Mouse (Mus musculus) kidney, embryonic 15.5 days (tissue): ENCODE measurements around the gene Oxnad1. TPM values are rescaled to one million over a fixed set of nuclear protein-coding genes. Genes with fewer than 3 reads are reported as not detected.
"Not testable (repeated sequence)": the region's sequence is repeated elsewhere in the genome, so short reads cannot be mapped to it uniquely, and the experiment has no call there.

Experiments
- ATAC-seq: fragments of 200-750 bp; cut with Nextera tagmentation; replicated peaks from 2 replicates; pipeline ENCODE4 v1.8.0; 2017; ENCODE audit warnings: moderate TSS enrichment; ENCODE audit not compliant: low FRiP score
- H3K27ac ChIP-seq: fragments of 300-500 bp; sonication (generic); 2 replicates; pipeline ENCODE4 v1.5.1; 2015; ENCODE audit warnings: mild to moderate bottlenecking, inconsistent platforms
- H3K27me3 ChIP-seq: fragments of 300-500 bp; sonication (generic); 2 replicates; pipeline ENCODE4 v1.6.1; 2015; ENCODE audit warnings: inconsistent platforms
- H3K36me3 ChIP-seq: fragments of 300-500 bp; sonication (generic); 2 replicates; pipeline ENCODE4 v1.6.1; 2015; ENCODE audit warnings: inconsistent platforms
- H3K4me1 ChIP-seq: fragments of 300-500 bp; sonication (generic); 2 replicates; pipeline ENCODE4 v1.6.1; 2015; ENCODE audit warnings: inconsistent platforms
- H3K4me2 ChIP-seq: fragments of 300-500 bp; sonication (generic); 2 replicates; pipeline ENCODE4 v1.6.1; 2015; ENCODE audit warnings: moderate library complexity, mild to moderate bottlenecking, inconsistent platforms
- H3K4me3 ChIP-seq: fragments of 300-500 bp; sonication (generic); replicated peaks from 2 replicates; pipeline ENCODE4 v1.5.1; 2015; ENCODE audit warnings: mild to moderate bottlenecking, inconsistent platforms
- H3K9ac ChIP-seq: fragments of 300-500 bp; sonication (generic); 2 replicates; pipeline ENCODE4 v1.6.1; 2015; ENCODE audit warnings: mild to moderate bottlenecking, inconsistent platforms
- H3K9me3 ChIP-seq: fragments of 300-500 bp; sonication (generic); replicated peaks from 2 replicates; pipeline ENCODE4 v1.6.1; 2016; ENCODE audit warnings: inconsistent platforms
- WGBS: fragments of 180-500 bp; shearing (Covaris S2); methylation state at CpG from one replicate; pipeline ENCODE4 v1.1.7; 2015; ENCODE audit warnings: mixed read lengths; 5-methylcytosine and 5-hydroxymethylcytosine counted together
- polyA plus RNA-seq: library from polyadenylated mRNA; unstranded; fragments of >200 nt; fragmentation: Nextera tagmentation; extraction: Ambion mirVana; gene quantifications from 2 replicates; pipeline ENCODE4 v1.2.1, GENCODE M21; 2015

The Oxnad1 gene
- polyA plus RNA-seq, 1 experiment from 2014 or later, result 38.7 TPM

DNA sequence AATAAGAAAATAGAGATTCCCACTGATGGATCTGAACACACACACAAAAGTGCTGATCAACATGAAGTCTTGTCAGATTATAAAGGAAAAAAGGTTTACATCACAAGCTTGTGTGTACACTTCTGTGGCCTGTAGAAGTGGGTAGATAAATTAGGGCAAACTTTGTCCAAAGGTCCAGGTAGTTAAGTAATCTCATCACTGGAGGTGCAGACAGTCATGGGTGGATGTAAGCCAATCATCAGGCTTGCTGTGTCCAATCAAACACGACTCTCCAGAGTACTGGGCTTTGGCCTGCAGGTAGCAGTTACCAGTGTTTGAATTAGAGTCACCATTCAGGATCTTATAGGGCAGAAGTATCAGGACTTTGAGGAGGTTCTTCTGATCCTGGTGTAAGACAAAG is 7.8 kb downstream of the Oxnad1 start:
- H3K4me2 ChIP-seq, result no peak overlapping the region
- H3K27me3 ChIP-seq, result no peaks in the 10 kb centered on the region
- no peak overlapping the region for H3K9ac ChIP-seq
- H3K4me1 ChIP-seq, result peaks cover 30% of the 10 kb centered on the region
- no peaks in the 10 kb centered on the region for H3K9me3 ChIP-seq
- no peak for ATAC-seq
- H3K27ac ChIP-seq, result no peak overlapping the region
- H3K4me3 ChIP-seq, result no peak overlapping the region
- H3K36me3 ChIP-seq, result peaks cover 55% of the 10 kb centered on the region
- 67% methylated on average over 1 of the region's 1 CpGs for WGBS

DNA sequence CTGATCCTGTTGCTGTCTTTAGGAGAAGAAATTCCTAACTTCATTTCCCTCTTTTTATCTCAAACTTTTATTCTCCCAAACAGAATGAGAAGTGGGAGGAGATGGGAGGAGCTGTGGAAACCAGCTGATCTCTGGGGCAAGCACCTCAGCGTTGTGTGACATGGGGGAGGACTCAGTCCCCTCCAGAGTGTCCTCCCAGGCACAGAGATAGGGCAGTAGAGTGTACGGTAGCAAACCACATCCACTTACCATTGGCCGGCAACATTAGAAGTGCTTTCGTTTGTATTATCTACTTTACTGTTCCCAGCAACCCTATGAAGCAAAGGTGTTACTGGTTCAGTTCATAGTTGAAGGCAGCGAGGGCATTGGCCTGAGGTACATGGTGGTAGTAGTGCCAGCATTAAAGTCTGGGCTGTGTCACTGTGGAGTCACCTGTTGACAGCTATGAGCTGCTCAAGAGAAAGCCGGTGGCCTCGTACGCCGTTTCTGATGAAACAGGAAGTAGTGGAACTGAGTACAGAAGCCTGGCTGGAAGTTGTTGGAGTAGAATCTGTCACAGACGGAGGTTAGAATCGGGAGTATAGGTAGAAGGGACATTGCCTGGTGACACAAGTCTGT is 8.4 kb downstream of the Oxnad1 start:
- H3K36me3 ChIP-seq, result peaks cover 61% of the 10 kb centered on the region
- no peak overlapping the region for H3K4me3 ChIP-seq
- 78% methylated on average over 11 of the region's 11 CpGs for WGBS
- no peak overlapping the region for H3K4me2 ChIP-seq
- no peak overlapping the region for H3K27ac ChIP-seq
- no peaks in the 10 kb centered on the region for H3K27me3 ChIP-seq
- no peaks in the 10 kb centered on the region for H3K9me3 ChIP-seq
- ATAC-seq, result no peak
- peaks cover 30% of the 10 kb centered on the region for H3K4me1 ChIP-seq
- H3K9ac ChIP-seq, result no peak overlapping the region

DNA sequence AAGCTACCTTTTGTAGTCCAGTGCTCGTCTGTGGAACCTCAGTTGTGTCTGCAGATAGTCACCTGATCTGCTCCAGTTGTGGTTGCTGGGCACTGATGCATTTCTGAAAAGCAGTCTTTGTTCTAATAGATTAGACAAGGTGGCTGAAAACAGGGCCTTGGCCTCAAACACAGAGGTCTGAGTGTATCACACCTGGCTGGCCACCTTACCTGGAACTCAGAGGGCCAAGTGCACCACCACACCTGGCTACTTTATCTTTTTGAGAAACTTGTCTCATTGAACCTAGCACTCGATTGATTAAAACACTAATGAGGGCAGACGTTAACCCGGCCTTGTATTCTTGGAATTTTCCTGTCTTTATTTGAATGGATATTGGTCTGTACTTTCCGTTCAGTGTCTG is 10.5 kb downstream of the Oxnad1 start:
- ATAC-seq, result no peak
- H3K4me2 ChIP-seq, result no peak overlapping the region
- peak overlapping the region; percentile 75 for H3K27ac ChIP-seq

DNA sequence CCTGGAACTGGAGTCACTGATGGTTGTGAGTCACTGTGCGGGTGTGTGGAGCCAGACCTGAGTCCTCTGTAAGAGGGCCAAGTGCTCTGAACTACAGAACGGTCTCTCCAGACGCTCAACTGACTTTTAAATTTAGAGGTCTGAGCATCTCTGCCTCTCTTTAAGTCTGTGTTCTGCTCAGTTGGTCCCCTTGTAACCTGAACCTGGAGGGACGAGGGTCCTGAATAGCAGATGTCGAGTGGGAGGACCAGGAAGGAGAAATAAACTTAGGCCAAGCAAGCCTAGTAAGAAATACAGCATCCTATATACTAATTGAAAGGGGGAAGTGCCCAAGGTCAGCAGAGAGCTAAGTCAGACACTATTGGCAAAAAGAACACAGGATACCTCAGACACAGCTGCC is 11.6 kb downstream of the Oxnad1 start:
- peak overlapping the region; percentile 57 for H3K27ac ChIP-seq
- H3K4me1 ChIP-seq, result peaks cover 11% of the 10 kb centered on the region
- H3K9me3 ChIP-seq, result no peaks in the 10 kb centered on the region
- H3K4me2 ChIP-seq, result no peak overlapping the region
- peaks cover 83% of the 10 kb centered on the region for H3K36me3 ChIP-seq
- ATAC-seq, result peak; percentile 67
- no peaks in the 10 kb centered on the region for H3K27me3 ChIP-seq
- H3K9ac ChIP-seq, result no peak overlapping the region
- WGBS, result 34% methylated on average over 5 of the region's 5 CpGs
- H3K4me3 ChIP-seq, result no peak overlapping the region

More for the DNA sequence above, 10.5 kb downstream of the Oxnad1 start:
- H3K9ac ChIP-seq, result no peak overlapping the region
- H3K4me3 ChIP-seq, result no peak overlapping the region
- H3K27me3 ChIP-seq, result no peaks in the 10 kb centered on the region
- peaks cover 78% of the 10 kb centered on the region for H3K36me3 ChIP-seq
- no peaks in the 10 kb centered on the region for H3K9me3 ChIP-seq
- peaks cover 22% of the 10 kb centered on the region for H3K4me1 ChIP-seq
- 56% methylated on average over 5 of the region's 5 CpGs for WGBS

DNA sequence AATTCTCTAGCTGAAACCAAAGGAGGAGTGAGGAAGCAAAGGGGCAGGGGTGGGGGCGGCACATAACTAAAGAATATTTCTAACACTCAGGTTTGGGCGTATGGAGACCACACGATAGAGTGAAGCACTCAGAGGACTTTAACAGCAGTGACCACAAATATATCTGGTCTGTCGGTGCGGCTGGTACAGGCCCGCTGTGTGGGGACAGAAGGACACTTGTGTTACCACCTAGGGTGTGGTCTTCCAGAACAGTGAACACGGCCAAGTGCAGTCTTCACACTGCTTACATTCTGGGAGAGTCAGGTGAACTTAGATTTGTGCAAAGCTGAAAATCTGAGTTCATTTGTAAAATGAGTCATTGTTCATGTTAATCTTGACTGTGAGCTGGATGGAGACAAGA is 12.5 kb downstream of the Oxnad1 start:
- Histone ChIP-seq H3K36me3 (peaks cover 84% of the 10 kb centered on the region), H3K27me3 (no peaks in the 10 kb centered on the region), H3K4me2 (no peak overlapping the region), H3K4me3 (no peak overlapping the region), H3K27ac (peak overlapping the region; percentile 52; the same call in 1 of the 2 replicates), H3K9me3 (no peaks in the 10 kb centered on the region), H3K9ac (no peak overlapping the region), H3K4me1 (peaks cover 7% of the 10 kb centered on the region; the same call in 1 of the 2 replicates)
- WGBS, result 77% methylated on average over 7 of the region's 7 CpGs
- ATAC-seq, result no peak

DNA sequence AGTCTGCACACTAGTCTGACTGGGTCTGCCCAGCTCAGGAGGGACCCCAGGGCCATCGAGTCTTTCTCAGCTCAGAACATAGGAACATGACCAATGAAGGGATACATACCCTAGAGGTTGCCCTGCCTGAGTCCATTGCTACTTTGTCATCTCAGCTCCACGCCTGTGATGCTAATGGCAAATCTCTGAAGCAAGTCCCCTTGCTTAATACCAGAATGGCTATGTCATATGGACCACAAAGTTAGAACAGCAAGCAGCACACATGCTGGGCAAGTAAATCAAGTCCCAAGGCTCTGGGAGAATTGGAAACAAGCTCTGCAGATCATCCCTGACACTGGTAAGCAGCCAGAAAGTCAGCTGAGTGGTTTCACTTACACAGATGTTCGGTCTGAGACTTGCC is 13.8 kb downstream of the Oxnad1 start:
- Histone ChIP-seq H3K36me3 (peaks cover 83% of the 10 kb centered on the region), H3K9me3 (no peaks in the 10 kb centered on the region), H3K27me3 (no peaks in the 10 kb centered on the region), H3K4me3 (no peak overlapping the region), H3K4me2 (no peak overlapping the region), H3K27ac (no peak overlapping the region), H3K4me1 (peaks cover 7% of the 10 kb centered on the region; the same call in 1 of the 2 replicates), H3K9ac (no peak overlapping the region)
- 81% methylated on average over 3 of the region's 3 CpGs for WGBS
- ATAC-seq, result no peak

DNA sequence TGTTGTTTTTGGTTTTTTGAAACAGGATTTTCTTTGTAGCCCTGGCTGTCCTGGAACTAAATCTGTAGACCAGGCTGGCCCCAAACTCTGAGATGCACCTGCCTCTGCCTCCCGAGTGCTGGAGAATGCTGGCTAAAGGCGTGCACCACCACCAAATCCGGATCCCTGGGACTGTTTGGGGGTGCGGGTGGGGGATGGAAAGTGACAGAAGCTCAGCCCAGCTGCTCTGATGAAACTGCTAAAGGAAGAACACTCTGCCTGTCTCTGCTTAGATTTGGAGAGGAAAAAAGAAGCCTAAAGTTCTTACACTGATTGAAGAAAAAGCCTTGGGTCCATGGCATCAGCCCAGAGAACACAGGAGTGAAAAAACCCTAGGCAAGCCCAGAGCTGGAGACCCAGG is 18.4 kb downstream of the Oxnad1 start:
- Histone ChIP-seq H3K4me3 (no peak overlapping the region), H3K9me3 (no peaks in the 10 kb centered on the region), H3K4me2 (no peak overlapping the region), H3K27ac (no peak overlapping the region), H3K27me3 (no peaks in the 10 kb centered on the region), H3K9ac (no peak overlapping the region), H3K36me3 (peaks cover 48% of the 10 kb centered on the region), H3K4me1 (peaks cover 3% of the 10 kb centered on the region; the same call in 1 of the 2 replicates)
- WGBS, result 84% methylated on average over 4 of the region's 4 CpGs
- no peak for ATAC-seq

DNA sequence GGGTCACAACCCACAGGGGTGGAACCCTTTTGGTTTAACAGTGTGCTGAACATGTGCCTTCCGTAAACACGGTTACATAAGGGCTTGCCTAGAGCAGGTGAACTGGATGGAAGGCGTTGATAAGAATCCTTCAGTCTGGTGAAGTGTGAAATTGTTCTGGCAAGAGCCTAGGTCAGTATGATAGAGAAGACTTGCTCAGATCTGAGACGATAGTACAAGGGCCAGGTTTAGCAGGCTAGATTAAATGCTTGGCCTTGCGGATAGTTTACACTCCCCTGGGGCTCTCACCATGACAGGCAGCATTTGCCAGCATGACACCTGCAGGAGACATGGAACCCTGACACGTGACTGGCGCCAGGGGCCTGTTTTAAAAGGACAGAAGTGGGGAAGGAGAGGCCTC is 20.5 kb downstream of the Oxnad1 start:
- Histone ChIP-seq H3K9me3 (no peaks in the 10 kb centered on the region), H3K4me2 (no peak overlapping the region), H3K4me1 (peaks cover 3% of the 10 kb centered on the region; the same call in 1 of the 2 replicates), H3K4me3 (no peak overlapping the region), H3K36me3 (peaks cover 27% of the 10 kb centered on the region), H3K27me3 (no peaks in the 10 kb centered on the region), H3K9ac (no peak overlapping the region), H3K27ac (0 out of 2 replicates have a peak overlapping the region, but pooled peaks have one; percentile 54)
- 48% methylated on average over 7 of the region's 7 CpGs for WGBS
- no peak; the same call in 1 of the 2 replicates for ATAC-seq

DNA sequence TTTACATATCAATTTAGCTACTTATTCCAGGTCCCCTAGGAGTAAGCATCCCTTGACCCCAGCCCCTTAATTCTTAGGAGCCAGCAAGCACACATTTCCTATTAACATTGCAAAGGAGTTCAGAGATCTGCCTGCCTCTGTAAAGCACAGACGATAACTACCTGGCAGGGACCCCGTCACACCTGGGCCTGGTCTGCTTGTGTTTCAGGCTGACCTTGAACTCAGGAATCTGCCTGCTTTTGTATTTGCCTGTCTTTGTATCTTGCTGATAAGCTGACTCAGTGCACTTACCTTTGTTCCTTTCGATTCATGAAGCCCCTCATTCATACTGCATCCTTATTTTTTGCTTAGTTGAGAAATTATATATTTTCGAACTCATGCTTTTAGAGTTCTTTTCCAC is 21.7 kb downstream of the Oxnad1 start:
- H3K4me3 ChIP-seq, result no peak overlapping the region
- H3K4me2 ChIP-seq, result no peak overlapping the region
- ATAC-seq, result no peak
- 92% methylated on average over 4 of the region's 4 CpGs for WGBS
- H3K27ac ChIP-seq, result no peak overlapping the region
- no peak overlapping the region for H3K9ac ChIP-seq
- H3K9me3 ChIP-seq, result no peaks in the 10 kb centered on the region
- H3K4me1 ChIP-seq, result peaks cover 3% of the 10 kb centered on the region; the same call in 1 of the 2 replicates
- peaks cover 21% of the 10 kb centered on the region for H3K36me3 ChIP-seq
- no peaks in the 10 kb centered on the region for H3K27me3 ChIP-seq

DNA sequence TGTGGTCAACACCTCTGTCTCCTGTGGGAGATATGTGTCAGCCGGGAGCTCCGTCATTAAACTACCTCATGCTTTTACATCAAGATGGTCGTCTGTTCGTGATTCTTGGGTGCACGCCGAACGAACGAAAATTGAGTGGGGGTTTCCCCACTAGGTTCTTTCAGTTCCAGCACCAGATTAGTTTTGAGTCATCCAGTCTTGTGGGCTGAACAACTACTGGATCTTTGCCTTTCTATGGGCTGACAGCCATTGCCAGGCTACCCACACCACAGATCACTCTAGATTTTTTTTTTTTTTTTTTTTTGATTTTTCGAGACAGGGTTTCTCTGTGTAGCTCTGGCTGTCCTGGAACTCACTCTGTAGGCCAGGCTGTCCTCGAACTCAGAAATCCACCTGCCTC is 26.9 kb downstream of the Oxnad1 start:
- not testable (repeated sequence) for H3K36me3 ChIP-seq
- 94% methylated on average over 10 of the region's 10 CpGs for WGBS

DNA sequence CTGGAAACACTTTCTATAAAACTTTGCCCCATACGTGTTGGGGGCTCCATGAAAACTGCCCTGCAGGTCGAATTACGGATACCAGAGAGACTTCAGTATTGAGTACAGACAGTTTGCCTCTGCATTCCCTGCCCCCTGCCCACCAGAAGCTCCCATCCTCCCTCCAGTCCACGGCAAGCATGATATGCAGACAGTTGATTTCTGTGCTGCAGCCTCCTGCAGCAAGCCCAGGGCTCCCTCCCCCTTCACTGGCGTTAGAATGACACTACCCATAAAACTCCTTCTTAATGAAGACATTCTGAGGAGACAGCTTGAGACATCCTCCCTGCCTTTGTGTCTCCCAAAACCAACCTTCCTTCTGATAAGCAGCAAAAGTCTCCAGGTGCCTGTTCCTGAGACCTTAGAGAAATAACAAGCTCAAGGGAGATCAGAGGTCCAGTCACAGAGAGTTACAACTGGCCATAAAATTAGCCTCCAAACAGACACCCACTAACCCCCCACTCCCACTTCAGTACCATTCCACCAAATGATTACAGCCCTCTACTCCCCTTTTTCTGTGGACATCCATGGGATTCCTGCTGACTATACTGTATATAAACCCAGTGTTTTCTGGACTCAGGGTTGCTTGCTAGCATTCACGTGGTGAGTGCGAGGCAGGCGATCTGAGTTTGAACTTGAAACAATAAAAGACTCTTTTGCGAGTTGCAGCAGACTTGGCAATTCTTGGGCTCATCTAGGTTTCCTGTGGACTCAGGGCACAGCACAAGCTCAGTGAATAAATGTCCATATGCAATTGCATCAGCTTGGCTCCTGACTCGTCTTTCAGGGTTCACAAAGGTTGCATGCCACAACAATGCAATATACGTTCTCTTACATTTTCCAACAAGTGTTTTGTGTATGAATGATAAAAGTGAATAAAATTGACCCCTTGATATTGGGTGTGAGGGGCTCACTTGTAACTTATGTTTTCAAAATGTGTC is 36.1 kb downstream of the Oxnad1 start:
- 31% methylated on average over 11 of the region's 11 CpGs for WGBS
- Histone ChIP-seq H3K9me3 (no peaks in the 10 kb centered on the region), H3K9ac (no peak overlapping the region), H3K4me1 (0 out of 2 replicates have a peak, but pooled peaks cover 7% of the 10 kb centered on the region), H3K27me3 (no peaks in the 10 kb centered on the region), H3K4me2 (peak overlapping the region; percentile 3; the same call in 1 of the 2 replicates), H3K36me3 (no peaks in the 10 kb centered on the region), H3K27ac (peak overlapping the region; percentile 65), H3K4me3 (no peak overlapping the region)
- peak; percentile 62; the same call in 1 of the 2 replicates for ATAC-seq

More for the DNA sequence above, 26.9 kb downstream of the Oxnad1 start:
- not testable (repeated sequence) for H3K9ac ChIP-seq, H3K4me2 ChIP-seq, ATAC-seq, H3K27ac ChIP-seq, H3K9me3 ChIP-seq, H3K4me3 ChIP-seq, H3K4me1 ChIP-seq, H3K27me3 ChIP-seq

DNA sequence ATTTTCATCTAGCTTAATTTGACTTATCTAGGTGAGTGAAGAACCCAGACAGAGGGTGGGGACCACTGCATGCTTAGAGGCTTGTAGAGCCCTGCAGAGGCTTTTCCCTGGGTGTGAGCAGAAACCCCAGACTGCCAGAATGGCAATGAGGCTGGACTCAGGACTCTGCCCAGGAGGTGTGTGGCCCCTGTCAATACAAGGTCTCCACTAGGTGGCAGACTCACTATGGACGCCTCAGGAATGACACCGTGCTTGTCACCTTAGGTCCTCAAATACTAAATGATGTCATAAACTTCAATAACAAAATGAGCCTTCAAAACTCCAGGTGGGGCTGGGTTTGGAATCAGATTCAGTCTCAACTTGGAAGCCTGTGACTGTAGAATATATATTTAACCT is 36.7 kb downstream of the Oxnad1 start:
- no peaks in the 10 kb centered on the region for H3K9me3 ChIP-seq
- 55% methylated on average over 2 of the region's 2 CpGs for WGBS
- H3K27ac ChIP-seq, result no peak overlapping the region
- ATAC-seq, result no peak
- no peak overlapping the region for H3K4me3 ChIP-seq
- 0 out of 2 replicates have a peak, but pooled peaks cover 7% of the 10 kb centered on the region for H3K4me1 ChIP-seq
- no peaks in the 10 kb centered on the region for H3K36me3 ChIP-seq
- no peaks in the 10 kb centered on the region for H3K27me3 ChIP-seq
- no peak overlapping the region for H3K4me2 ChIP-seq
- no peak overlapping the region for H3K9ac ChIP-seq
